Mouse (Mus musculus): ENCODE results near the gene Gstm1. TPM values are rescaled to one million over a fixed set of nuclear protein-coding genes. Genes with fewer than 3 reads are reported as not detected.
"Not testable (repeated sequence)": the region's sequence is repeated elsewhere in the genome, so short reads cannot be mapped to it uniquely, and the experiment has no call there.

Gstm1 gene
- polyA plus RNA-seq, 1 experiment from 2014 or later, result 376 TPM

GRCm38 (mm10) chr3:107999491-107999890 lies 18.3 kb downstream of the Gstm1 start:
- H3K4me3 ChIP-seq (ENCODE audit: low read length), result no peak overlapping the region
- no peak for ATAC-seq
- H3K4me1 ChIP-seq (ENCODE audit: control insufficient read depth, insufficient read depth, low read length), result no peaks in the 10 kb centered on the region
- no peaks in the 10 kb centered on the region for H3K9me3 ChIP-seq (ENCODE audit: control insufficient read depth, low read length)
- no peak overlapping the region for H3K4me2 ChIP-seq (ENCODE audit: low read depth, low read length)
- H3K9ac ChIP-seq (ENCODE audit: low read depth, low read length), result no peak overlapping the region
- 67% methylated on average over 3 of the region's 3 CpGs for WGBS
- H3K27me3 ChIP-seq (replicated peaks; ENCODE audit: control insufficient read depth, insufficient read depth, low read length), result no peaks in the 10 kb centered on the region
- H3K36me3 ChIP-seq (ENCODE audit: control insufficient read depth, insufficient read depth, low read length), result no peaks in the 10 kb centered on the region
- H3K27ac ChIP-seq (ENCODE audit: low read length), result no peak overlapping the region

- H3K9ac ChIP-seq (ENCODE audit: low read depth, low read length), result no peak overlapping the region
- no peaks in the 10 kb centered on the region for H3K4me1 ChIP-seq (ENCODE audit: control insufficient read depth, insufficient read depth, low read length)
- 86% methylated on average over 3 of the region's 3 CpGs for WGBS
- no peak overlapping the region for H3K4me2 ChIP-seq (ENCODE audit: low read depth, low read length)
- no peak for ATAC-seq
- H3K9me3 ChIP-seq (ENCODE audit: control insufficient read depth, low read length), result no peaks in the 10 kb centered on the region
- no peaks in the 10 kb centered on the region for H3K27me3 ChIP-seq (replicated peaks; ENCODE audit: control insufficient read depth, insufficient read depth, low read length)
- H3K27ac ChIP-seq (ENCODE audit: low read length), result no peak overlapping the region
- H3K36me3 ChIP-seq (ENCODE audit: control insufficient read depth, insufficient read depth, low read length), result no peaks in the 10 kb centered on the region
- H3K4me3 ChIP-seq (ENCODE audit: low read length), result no peak overlapping the region
Observed at GRCm38 (mm10) chr3:107998591-107998990, 19.2 kb downstream of the Gstm1 start.

DNA sequence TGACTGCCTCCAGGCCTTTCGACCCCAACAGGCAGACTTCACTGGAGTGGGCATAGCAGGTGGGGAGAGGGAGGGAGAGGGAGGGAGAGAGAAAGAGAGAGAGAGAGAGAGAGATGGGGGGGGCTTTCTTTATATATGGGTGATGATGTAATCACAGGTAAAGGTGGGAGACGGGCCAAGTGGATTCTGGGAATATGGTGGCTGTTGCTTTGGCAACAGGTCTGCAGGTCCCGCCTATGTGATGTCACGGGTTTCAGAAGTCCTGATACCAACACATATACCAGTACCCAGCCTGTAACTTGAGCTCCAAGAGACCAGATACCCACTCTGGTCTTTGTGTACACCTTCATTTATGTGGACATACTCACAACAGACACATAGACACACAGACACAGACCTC lies 21.2 kb downstream of the Gstm1 start:
- H3K36me3 ChIP-seq (ENCODE audit: control insufficient read depth, insufficient read depth, low read length), result no peaks in the 10 kb centered on the region
- H3K4me1 ChIP-seq (ENCODE audit: control insufficient read depth, insufficient read depth, low read length), result no peaks in the 10 kb centered on the region
- WGBS, result 77% methylated on average over 4 of the region's 4 CpGs
- H3K4me3 ChIP-seq (ENCODE audit: low read length), result no peak overlapping the region
- ATAC-seq, result no peak
- H3K27ac ChIP-seq (ENCODE audit: low read length), result no peak overlapping the region
- H3K9ac ChIP-seq (ENCODE audit: low read depth, low read length), result no peak overlapping the region
- H3K27me3 ChIP-seq (replicated peaks; ENCODE audit: control insufficient read depth, insufficient read depth, low read length), result no peaks in the 10 kb centered on the region
- no peaks in the 10 kb centered on the region for H3K9me3 ChIP-seq (ENCODE audit: control insufficient read depth, low read length)
- no peak overlapping the region for H3K4me2 ChIP-seq (ENCODE audit: low read depth, low read length)

GRCm38 (mm10) chr3:107995974-107996373 lies 21.8 kb downstream of the Gstm1 start:
- not testable (repeated sequence) for ATAC-seq; H3K27ac ChIP-seq (ENCODE audit: low read length); H3K4me3 ChIP-seq (ENCODE audit: low read length); H3K9ac ChIP-seq (ENCODE audit: low read depth, low read length); H3K27me3 ChIP-seq (replicated peaks; ENCODE audit: control insufficient read depth, insufficient read depth, low read length); H3K4me1 ChIP-seq (ENCODE audit: control insufficient read depth, insufficient read depth, low read length); H3K9me3 ChIP-seq (ENCODE audit: control insufficient read depth, low read length); H3K4me2 ChIP-seq (ENCODE audit: low read depth, low read length); H3K36me3 ChIP-seq (ENCODE audit: control insufficient read depth, insufficient read depth, low read length)
- 89% methylated on average over 2 of the region's 2 CpGs for whole genome bisulfite sequencing

GRCm38 (mm10) chr3:107986041-107986562 lies 31.7 kb downstream of the Gstm1 start, which contains the start of gene Gstm2:
Gstm2 (minus strand) TSS chr3:107986453.
- no peaks in the 10 kb centered on the region for H3K27me3 ChIP-seq (replicated peaks; ENCODE audit: control insufficient read depth, insufficient read depth, low read length)
- H3K27ac ChIP-seq (ENCODE audit: low read length), result peak within 1 kb of the TSS; percentile 76
- H3K4me3 ChIP-seq (ENCODE audit: low read length), result peak within 1 kb of the TSS; percentile 41
- H3K36me3 ChIP-seq (ENCODE audit: control insufficient read depth, insufficient read depth, low read length), result no peaks in the 10 kb centered on the region
- WGBS, result 21% methylated on average over 8 of the region's 8 CpGs
- H3K9ac ChIP-seq (ENCODE audit: low read depth, low read length), result peak within 1 kb of the TSS; percentile 58
- no peaks in the 10 kb centered on the region for H3K9me3 ChIP-seq (ENCODE audit: control insufficient read depth, low read length)
- ATAC-seq, result peak; percentile 98
- H3K4me2 ChIP-seq (ENCODE audit: low read depth, low read length), result peak within 1 kb of the TSS; percentile 44
- peaks cover 13% of the 10 kb centered on the region for H3K4me1 ChIP-seq (ENCODE audit: control insufficient read depth, insufficient read depth, low read length)

DNA sequence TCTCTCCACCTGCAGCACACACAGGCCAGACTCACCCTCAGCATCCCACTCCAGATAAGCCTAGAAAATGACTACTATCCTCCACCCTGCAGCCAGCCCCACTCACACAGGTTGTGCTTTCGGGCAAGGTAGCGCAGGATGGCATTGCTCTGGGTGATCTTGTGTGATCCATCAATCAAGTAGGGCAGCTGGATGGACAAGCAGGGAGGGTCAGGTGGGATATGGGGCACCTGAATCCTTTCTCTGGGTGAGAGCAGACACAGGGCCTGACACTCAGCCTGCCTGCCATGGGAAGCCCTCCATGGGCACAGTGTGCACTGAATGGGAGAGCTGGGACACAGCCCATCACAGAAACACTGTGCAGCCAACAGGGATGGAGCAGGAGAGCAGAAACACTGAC lies 32.6 kb downstream of the Gstm1 start:
- H3K4me3 ChIP-seq (ENCODE audit: low read length); H3K27ac ChIP-seq (ENCODE audit: low read length); H3K9me3 ChIP-seq (ENCODE audit: control insufficient read depth, low read length); H3K27me3 ChIP-seq (replicated peaks; ENCODE audit: control insufficient read depth, insufficient read depth, low read length); ATAC-seq; H3K9ac ChIP-seq (ENCODE audit: low read depth, low read length); H3K36me3 ChIP-seq (ENCODE audit: control insufficient read depth, insufficient read depth, low read length): not testable (repeated sequence)
- 93% methylated on average over 2 of the region's 2 CpGs for WGBS
- Histone ChIP-seq H3K4me2 (ENCODE audit: low read depth, low read length) (peak overlapping the region; percentile 44; the same call in 1 of the 2 replicates), H3K4me1 (ENCODE audit: control insufficient read depth, insufficient read depth, low read length) (peaks cover 16% of the 10 kb centered on the region)

DNA sequence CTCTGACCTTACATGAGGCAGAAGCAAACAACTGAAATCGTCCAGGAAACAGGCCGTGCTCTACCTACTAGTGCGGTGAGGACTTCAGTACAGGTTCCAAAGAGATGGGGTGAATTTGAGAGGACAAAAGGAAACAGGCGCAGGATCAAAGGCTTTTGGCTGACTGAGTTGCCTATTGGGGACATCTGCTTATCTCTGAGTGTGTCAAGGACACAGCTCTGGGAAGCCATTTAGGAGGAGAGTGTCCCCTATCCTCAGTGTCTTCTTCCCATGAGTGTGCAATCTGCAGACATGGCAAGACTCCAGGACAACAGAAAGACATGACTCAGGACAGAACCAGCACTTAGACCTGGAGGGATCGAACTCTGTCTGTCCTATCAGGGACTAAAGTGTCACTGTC lies 33.3 kb downstream of the Gstm1 start:
- 76% methylated on average over 5 of the region's 5 CpGs for WGBS
- ATAC-seq, result no peak
- no peak overlapping the region for H3K4me2 ChIP-seq (ENCODE audit: low read depth, low read length)
- no peak overlapping the region for H3K9ac ChIP-seq (ENCODE audit: low read depth, low read length)
- H3K27me3 ChIP-seq (replicated peaks; ENCODE audit: control insufficient read depth, insufficient read depth, low read length), result no peaks in the 10 kb centered on the region
- H3K27ac ChIP-seq (ENCODE audit: low read length), result no peak overlapping the region
- H3K9me3 ChIP-seq (ENCODE audit: control insufficient read depth, low read length), result no peaks in the 10 kb centered on the region
- H3K4me3 ChIP-seq (ENCODE audit: low read length), result no peak overlapping the region
- H3K4me1 ChIP-seq (ENCODE audit: control insufficient read depth, insufficient read depth, low read length), result peaks cover 18% of the 10 kb centered on the region
- H3K36me3 ChIP-seq (ENCODE audit: control insufficient read depth, insufficient read depth, low read length), result no peaks in the 10 kb centered on the region

GRCm38 (mm10) chr3:107983771-107984170 lies 34.0 kb downstream of the Gstm1 start:
- 66% methylated on average over 3 of the region's 3 CpGs for WGBS
- Histone ChIP-seq H3K27ac (ENCODE audit: low read length) (no peak overlapping the region), H3K27me3 (replicated peaks; ENCODE audit: control insufficient read depth, insufficient read depth, low read length) (no peaks in the 10 kb centered on the region), H3K4me2 (ENCODE audit: low read depth, low read length) (no peak overlapping the region), H3K9ac (ENCODE audit: low read depth, low read length) (no peak overlapping the region), H3K4me1 (ENCODE audit: control insufficient read depth, insufficient read depth, low read length) (peaks cover 20% of the 10 kb centered on the region), H3K4me3 (ENCODE audit: low read length) (no peak overlapping the region), H3K36me3 (ENCODE audit: control insufficient read depth, insufficient read depth, low read length) (no peaks in the 10 kb centered on the region), H3K9me3 (ENCODE audit: control insufficient read depth, low read length) (no peaks in the 10 kb centered on the region)
- ATAC-seq, result no peak

DNA sequence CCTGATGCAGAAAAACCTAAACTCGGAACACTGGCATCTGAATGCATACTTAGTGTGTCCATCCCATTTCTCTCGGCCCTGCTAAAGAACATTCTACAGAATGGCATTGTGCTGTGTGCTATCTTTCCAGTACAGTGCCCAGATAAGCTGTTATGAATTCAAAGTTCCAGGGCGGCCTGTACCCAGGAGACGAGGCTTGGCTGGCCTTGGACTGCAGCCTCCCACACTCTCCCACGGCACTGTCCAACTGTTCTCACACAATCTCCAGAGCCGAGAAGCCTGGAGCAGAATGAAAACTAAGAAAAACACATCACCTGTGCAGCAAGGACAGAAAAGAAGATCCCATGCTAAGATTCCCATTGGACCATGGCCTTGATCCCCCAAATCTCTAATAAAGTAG lies 35.0 kb downstream of the Gstm1 start:
- no peaks in the 10 kb centered on the region for H3K27me3 ChIP-seq (replicated peaks; ENCODE audit: control insufficient read depth, insufficient read depth, low read length)
- WGBS, result 74% methylated on average over 6 of the region's 6 CpGs
- no peak overlapping the region for H3K9ac ChIP-seq (ENCODE audit: low read depth, low read length)
- H3K4me3 ChIP-seq (ENCODE audit: low read length), result no peak overlapping the region
- peaks cover 24% of the 10 kb centered on the region for H3K4me1 ChIP-seq (ENCODE audit: control insufficient read depth, insufficient read depth, low read length)
- no peak overlapping the region for H3K4me2 ChIP-seq (ENCODE audit: low read depth, low read length)
- ATAC-seq, result no peak
- no peaks in the 10 kb centered on the region for H3K36me3 ChIP-seq (ENCODE audit: control insufficient read depth, insufficient read depth, low read length)
- H3K9me3 ChIP-seq (ENCODE audit: control insufficient read depth, low read length), result no peaks in the 10 kb centered on the region
- no peak overlapping the region for H3K27ac ChIP-seq (ENCODE audit: low read length)

DNA sequence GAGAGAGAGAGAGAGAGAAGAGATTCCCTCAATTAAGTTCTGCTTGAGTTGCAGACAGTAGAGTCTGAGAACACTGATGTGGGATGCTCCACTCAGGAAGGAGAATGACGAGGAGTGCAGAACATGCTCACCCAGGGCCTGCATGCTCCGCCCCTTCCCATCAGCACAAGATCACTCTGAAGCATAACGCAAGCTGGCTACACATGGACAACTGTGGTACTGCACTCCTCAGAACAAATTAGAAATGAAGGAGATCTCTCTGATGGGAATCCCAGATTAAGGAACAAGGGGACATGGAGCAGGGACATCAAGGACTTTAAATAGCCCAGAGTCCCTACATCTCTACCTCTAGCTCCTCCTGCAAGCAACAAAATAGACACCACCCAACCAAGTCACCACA lies 36.5 kb downstream of the Gstm1 start:
- Histone ChIP-seq H3K9ac (ENCODE audit: low read depth, low read length) (no peak overlapping the region), H3K4me2 (ENCODE audit: low read depth, low read length) (no peak overlapping the region), H3K36me3 (ENCODE audit: control insufficient read depth, insufficient read depth, low read length) (no peaks in the 10 kb centered on the region), H3K27ac (ENCODE audit: low read length) (no peak overlapping the region), H3K4me3 (ENCODE audit: low read length) (no peak overlapping the region), H3K27me3 (replicated peaks; ENCODE audit: control insufficient read depth, insufficient read depth, low read length) (no peaks in the 10 kb centered on the region), H3K4me1 (ENCODE audit: control insufficient read depth, insufficient read depth, low read length) (peaks cover 21% of the 10 kb centered on the region), H3K9me3 (ENCODE audit: control insufficient read depth, low read length) (no peaks in the 10 kb centered on the region)
- WGBS, result 68% methylated on average over 3 of the region's 3 CpGs
- no peak for ATAC-seq

Measured in intestine, embryonic 16.5 days (tissue).